Mouse (Mus musculus): ENCODE data around the gene Rbms3.

Gene Rbms3

DNA sequence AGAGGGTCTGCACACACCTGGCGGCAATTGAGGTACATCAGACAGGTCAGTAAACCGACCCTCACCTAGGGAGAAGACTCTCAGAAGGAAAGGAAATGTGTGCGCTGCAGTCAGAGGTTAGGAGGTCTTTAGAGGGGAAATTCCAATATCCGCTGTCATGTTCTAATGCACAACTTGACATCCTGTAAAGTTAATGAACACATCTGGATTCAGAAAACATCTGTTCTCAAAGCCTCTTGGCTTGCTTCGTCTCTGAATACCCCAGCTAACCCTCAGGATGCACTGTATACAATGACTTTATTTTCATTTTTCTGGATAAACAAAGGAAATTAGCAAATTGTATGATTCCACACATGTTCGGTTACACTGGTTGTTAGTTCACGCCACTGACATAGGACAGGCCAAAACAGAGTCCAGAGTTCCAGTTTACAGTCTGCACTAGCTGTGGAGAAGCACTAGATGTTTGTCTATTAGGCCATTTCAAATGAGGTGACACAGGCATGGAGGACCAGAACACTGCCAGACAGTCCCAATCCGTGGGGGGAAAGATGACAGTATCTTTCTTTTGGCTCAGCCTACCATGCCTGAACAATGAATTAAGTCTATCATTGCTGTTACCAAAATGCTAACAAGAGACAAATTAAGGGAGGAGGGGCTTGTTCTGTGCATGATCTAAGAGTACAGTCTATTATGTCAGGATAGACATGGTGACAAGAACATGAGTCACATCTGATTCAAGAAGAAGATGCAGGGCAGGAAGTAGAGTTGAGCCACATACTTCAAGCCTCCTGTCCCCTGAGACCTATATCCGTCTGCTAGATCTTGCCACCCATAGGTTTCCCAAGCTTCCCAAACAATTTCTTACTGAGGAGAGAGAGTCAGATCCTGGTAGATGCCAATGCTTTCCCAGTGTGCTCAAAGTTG lies 538.2 kb downstream of the Rbms3 start:
- no peak for DNase-seq

DNA sequence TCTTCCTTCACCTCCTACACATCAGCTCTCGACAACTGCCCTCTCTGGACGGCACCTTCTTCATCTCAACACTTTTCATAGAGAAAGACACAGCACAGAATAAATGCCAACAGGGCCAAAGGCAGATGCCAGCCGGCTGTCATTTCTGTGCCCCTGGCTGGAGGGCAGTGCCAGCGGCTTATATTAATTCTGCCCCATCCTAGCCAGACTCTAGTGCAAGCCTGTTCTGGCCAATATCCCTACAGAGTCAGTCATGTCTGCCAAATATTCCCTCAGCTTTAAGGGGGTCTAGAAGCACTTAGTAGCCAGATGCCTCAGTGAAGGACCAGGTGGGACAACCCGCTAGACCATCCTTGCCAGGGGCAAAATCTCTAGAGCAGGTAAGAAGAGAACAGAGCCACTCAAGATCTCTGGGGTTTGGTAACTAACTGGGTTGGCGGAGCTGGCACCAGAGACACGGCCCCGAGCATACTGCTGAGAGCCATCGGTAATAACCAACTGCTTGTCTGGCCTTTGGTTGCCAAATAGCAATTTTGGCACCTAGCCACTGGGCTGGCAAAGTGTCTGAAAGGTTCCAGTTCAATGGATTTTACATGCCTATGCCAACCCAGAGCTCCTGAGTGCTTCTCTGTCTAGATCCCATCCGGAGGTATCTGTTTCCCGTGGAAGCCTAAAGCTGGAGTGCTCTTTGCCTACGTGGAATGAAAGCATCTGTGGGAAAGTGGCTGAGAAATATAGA lies 540.1 kb downstream of the Rbms3 start:
- peak; percentile 28 for DNase-seq

DNA sequence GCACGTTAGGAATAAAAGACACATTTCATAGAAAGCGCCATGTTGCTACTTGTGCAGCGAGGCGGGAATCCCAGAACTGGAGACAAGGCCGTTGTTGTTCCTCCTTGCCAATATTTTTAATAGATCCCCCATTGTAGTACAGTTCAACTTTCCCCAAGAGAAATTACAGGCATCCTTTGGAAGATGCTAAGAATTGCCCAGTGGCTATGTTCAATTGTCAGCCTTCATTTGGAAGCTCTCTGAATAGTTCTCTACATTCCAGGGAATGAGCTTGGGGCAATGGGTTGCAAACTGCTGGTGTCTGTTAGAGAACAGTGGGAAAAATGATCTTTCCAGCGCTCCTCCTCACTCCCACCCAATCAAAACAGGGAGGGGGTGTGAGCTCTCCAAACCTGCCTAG lies 541.4 kb downstream of the Rbms3 start:
- DNase-seq, result no peak

DNA sequence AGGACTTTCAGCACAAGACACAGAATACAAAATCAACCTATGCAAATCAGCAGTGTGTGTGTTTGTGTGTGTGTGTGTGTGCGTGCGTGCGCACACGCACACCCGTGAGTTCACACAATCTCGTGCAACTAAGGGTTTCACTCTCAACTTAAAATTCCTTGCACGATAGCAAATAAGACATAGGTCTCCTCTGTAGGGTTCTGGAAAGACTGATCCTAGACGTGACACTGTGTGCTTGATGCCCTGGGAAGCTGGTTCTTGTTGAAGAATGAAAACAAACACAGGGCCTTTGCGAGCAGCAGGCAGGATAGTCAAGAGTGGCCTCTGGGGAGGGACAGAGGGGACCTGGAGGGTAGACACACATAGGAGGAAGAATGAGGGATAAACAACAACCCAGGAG lies 544.0 kb downstream of the Rbms3 start:
- no peak for DNase-seq

DNA sequence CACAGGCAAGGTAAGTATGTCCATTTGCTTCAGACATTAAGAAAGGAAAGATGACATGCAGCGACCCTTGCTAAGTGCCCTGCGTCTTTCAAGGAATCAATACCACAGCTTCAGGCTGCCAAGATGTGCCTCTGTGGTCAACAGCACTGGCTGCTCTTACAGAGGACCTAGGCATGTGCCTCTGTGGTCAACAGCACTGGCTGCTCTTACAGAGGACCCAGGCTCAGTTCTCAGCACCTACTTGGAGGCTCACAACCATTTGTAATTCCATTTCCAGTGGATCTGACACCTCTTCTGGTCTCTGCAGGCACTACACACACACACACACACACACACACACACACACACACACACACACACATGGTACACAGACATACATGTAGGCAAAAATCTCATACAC lies 545.2 kb downstream of the Rbms3 start:
- DNase-seq, result no peak

DNA sequence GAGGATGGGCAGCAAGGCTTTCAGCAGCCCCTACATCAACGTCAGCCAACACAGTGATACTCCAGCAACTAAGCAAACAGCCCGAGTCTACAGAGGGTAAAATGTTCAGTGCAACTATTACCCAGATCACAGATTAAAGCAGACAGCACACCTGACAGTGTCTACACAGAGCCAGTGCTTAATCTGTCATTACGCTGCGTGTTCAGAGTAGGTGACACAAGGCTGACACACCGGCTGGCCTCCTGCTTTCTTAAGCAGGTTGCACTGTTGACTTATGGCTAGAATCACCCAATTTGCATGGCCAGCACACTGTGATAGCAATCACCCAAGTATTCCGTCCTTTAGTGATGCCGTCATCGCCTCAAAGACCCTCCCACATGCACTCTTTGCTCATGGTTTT lies 550.2 kb downstream of the Rbms3 start:
- no peak for DNase-seq

DNA sequence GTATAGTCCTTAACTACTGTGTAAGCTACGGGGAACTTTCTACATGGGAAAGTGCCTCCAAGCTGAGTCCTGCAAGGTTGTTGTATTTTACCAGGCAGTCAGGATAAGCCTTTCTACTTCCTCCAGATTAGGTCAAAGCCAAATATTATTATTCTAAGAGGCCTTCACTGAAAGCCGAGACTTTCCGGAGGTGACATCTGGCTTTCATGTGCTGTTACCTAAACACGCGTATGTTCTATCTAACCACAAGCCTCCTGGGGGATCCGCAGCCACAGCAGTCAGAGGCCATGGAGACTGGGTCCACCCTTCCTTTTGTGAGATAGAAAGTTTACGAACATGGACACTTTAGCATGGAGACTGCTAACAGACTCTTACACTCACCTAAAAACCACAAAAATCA lies 552.2 kb downstream of the Rbms3 start:
- no peak for DNase-seq

DNA sequence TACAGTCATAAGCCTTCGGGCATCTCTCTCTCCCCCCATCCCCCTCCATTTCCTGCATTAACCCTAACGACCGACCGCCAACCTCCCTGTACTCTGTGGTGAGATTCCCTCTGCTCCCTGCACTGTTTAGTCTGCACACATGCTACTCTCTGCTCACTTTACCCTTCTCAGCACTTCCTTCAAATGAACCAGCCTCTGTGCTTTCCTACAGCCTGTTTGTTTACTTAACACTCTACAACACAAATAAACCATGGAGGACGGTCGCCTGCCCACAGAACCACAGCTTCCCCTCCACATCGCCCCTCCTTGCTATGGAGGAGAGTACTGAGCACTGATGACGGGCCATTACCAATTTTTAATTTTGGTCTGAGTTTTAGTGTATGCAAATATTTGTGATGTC lies 552.9 kb downstream of the Rbms3 start:
- peak; percentile 21 for DNase-seq

DNA sequence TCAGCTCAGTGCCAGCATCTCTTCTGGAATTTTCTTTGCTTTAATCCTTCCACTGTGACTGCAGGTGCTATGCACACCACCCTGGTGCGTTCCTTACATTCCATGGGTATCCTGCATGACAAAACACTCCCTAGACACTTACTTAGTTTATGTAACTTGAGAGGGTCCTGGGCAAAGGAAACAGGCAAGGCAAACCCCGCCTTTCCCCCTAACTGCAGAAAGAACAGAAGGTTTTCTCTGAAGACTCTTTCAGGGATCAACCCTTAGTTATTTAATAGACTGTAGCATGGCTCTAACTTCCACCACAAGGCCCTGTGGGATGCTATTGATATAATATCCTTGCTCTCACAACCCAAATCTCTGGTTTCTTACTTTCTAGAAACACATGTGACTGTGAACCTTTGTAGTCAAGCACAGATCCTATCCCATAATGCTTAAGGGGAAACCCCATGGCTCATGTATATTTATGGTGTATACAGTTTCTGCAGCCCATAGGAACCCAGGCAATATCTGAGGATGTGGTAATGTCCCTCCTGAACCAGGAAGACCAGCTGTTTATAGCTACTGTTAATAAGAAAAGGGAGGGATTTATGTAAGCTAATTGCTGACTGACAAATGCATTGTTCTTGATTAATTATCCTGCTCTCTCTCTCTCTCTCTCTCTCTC lies 557.1 kb downstream of the Rbms3 start:
- DNase-seq, result peak; percentile 58

DNA sequence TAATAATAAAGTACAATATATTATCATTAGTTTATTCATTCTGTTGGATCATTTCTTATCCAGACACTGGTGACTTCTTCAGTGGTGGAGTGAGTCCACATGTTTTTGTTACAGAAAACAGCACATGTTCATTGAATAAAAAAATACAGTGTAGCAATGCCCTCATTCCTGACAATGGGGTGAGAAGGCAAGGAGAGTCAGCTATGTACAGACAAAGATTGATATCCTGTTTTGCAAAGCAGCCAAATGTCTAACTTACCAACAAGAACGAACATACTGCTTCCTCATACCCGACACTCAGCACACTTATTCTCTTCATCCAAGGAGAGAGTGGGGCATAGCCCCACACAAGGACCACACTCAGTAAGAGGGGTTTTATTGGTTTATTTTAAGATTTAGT lies 559.1 kb downstream of the Rbms3 start:
- no peak for DNase-seq

DNA sequence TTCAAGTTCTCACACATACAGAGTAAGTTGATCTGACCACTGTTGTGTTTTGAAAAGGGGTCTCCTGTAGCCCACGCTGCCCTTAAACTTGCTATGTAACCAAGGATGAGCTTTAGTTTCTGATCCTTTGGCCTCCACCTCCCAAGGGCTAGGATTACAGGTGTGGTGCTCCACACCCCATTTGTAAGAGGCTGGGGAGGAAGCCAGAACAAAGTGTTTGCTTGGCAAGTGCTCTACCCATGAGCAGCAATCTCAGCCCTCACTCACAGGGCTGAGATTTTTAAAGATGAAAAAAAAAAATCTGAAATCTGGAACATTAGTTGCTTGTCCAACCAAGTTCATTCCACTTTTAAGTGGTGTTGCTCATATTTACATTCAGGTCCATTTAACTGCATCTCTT lies 560.5 kb downstream of the Rbms3 start:
- DNase-seq, result peak; percentile 82

DNA sequence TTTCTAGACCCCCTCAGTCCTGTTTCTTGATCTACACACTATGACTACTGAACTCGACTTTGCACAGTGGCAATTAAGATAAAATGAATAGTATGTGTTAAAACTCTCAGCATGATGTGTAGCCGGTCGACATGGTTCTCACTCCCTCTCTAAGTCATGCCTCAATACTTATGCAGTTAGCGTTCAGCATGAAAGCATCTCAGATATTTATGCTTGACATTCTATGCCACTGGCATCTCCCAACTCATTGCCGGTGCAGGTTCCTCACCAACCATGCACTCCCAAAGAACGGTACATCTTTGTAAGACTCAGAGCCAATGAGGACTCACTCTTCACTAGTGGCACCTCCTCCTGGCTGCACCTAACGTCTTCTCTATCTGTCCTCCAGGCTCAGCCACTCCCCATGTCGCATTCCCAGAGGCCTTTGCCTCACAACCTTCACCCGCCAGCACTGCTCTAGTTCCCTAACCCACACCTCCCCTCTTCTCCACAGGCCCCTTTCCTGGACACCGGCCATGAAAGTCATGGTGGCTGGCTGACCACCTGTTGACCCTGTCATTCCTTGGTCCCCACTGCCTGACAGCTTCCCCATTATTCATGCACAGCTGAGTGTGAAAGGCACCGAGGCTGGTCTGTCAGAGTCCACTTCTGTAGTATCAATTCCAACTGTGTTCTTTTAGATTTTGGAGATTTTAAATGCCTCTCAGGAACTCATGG lies 561.9 kb downstream of the Rbms3 start:
- peak; percentile 17 for DNase-seq

DNA sequence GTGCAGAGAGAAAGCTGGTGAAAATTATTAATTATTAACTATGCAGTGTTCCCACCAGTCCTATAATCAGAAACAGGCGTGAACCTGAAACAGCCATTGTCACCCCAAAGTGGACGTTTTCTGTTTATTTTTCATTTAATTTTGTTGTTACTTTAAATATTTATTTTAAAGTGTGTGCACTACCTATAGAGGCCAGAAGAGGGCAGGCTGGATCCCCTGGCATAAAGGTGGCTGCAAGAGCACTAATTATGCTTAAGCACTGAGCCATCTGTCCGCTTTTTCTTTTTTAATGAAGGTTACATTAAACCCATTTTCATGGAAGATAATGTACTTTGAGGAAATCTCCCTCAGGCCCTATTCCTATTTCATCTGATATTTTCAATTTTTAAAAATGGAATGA lies 563.2 kb downstream of the Rbms3 start:
- no peak for DNase-seq

DNA sequence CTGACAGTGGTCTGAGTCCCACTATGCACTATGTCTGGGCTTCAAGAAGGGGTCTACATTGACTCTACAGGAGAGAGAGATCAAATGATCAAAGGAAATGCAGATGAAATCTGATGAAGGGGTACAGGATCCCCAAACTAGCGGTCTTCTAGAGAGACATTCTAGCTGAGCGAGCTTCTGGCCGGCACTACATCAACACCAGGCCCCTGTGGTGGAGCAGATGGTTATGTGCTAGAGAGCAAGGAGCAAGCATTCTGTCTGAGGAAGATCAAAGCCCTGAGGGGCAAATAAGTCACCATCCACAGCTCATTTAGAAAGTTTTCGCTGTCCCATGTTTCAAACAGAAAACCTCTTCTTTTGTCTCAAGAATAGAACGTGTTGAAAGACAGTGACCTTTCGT lies 564.1 kb downstream of the Rbms3 start:
- no peak for DNase-seq

DNA sequence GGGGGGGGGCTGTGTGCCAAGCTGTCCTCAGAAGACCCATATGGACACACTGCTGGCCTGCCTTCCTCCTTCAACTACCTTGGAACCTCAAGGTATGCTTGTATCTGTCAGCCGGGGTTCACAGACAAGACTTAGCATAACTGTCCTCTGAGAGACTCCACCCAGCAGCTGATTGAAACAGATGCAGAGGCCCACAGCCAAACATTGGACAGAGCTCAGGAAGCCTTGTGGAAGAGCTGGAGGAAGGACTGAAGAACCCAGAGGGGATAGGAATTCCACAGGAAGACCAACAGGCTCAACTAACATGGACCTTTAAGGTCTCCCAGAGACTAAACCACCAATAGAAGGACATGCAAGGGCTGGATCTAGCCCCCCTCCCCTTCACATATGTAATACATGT lies 570.1 kb downstream of the Rbms3 start:
- peak; percentile 19 for DNase-seq

DNA sequence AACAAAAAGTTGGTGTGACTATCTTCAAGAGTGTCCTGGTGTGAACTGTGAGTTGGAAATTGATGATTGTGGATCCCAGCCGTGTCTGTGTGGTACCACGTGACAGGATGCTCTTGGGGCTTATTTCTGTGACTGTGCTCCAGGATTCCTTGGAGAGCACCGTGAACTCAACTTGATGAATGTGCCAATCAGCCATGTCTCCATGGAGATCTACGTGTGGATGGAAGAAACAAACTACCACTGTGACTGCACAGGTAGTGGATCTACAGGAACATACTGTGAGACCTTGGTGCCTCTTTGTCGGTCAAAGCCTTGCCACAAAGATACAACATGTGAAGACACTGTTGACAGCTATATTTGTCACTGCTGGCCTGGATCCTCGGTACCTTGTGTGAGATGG lies 570.6 kb downstream of the Rbms3 start:
- DNase-seq, result no peak

DNA sequence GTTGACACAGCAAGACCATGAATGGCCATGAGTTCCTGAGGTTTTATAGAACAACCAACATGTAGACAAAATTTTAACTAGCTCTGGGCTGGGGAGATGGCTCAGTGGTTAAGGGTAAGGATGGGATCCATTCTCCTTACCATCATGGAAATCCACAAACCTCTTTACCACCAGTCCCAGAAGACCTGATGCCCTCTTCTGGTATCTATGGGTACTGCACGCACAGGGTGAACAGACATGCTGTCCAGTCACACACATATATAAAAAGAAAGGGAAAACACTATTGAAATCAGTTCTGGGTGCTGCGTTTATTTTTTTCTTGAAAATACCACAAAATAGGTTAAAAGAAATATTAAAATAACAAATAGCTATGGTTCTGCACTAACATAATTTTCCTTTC lies 577.8 kb downstream of the Rbms3 start:
- DNase-seq, result no peak

DNA sequence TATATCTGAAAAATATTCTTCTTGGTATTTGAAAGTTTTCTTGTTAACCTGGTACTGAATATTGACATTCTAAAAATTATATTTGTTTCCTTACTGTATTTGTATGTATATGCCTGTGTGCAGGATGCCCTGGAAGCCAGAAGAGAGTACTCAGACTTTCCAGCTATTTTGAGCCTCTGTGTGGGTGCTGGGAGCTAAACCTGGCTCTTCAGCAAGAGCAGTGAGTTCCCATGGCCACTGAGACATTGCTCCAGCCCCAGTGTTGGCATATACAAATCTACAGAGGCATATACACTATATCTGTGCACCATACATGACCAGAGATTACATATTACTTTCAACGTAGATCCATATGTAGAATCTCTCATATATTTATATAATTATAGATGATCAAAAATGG lies 581.1 kb downstream of the Rbms3 start:
- DNase-seq, result no peak

DNA sequence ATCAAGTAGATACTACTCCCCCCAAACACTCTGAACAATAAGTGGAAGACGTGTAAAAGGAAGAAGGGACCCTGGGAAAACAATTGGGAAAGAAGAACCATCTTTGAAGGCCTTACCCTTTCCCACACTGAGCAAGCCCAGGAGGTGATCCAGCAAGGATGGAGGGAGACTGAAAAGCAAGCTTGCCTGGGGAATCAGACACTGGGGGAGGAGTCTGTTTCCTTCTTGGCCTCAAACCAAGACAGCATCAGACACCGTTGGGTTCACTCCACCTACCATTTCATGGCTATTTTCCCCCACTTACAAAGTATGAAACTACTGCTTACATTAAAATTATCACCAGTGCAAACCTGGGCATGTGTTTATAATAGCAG lies 587.7 kb downstream of the Rbms3 start:
- no peak for DNase-seq

DNA sequence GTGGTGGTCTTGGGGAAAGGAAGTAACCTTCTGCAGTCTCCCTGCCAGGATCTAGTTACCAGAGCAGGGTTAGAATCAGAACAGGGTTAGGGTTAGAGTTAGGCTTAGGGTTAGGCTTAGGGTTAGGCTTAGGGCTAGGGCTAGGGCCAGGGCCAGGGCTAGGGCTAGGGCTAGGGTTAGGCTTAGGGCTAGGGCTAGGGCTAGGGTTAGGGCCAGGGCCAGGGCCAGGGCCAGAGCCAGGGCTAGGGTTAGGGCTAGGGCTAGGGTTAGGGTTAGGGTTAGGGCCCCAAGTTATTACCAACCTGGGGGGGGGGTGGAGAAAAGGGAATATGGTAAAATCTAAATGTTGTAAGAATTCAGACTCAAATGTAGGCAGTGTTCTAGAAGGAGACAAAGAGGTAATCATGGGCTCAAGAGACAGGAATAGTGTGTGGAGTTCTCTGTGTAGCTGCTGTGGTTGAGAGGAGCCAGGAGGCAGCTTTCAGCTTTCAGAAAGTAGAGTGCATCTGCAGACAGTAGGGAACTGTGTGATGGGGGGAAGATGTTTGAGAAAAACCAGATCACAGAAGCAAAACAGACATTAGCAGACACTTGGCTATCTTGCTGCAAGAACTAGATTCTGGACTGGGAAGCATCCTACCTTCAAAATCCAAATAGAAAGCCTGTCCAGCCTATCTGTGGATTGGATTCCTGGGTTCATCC lies 588.3 kb downstream of the Rbms3 start:
- DNase-seq, result no peak

DNA sequence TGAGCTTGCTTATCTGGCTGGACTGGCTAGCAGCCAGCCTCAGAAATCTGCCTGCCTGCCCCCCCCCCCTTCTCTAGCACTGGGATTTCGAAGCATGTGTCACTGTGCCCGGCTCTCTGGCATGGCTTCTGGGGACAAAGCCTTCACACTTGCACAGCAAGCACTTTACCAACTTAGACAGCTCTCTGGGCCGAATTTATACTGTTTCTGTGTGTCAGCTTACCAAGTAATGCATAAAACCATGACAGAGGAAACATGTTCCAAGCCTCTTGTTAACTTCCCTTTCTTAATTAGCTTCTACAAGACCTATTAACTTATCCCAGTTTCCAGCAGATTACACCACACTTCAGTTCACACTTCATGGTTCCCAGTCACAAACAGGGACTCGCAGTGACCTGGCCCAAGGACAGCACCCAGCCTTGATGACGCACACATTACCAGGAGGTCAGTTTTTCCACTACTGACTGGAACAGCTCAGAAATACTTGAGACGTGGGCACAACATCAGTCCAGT lies 589.7 kb downstream of the Rbms3 start:
- DNase-seq, result peak; percentile 71

DNA sequence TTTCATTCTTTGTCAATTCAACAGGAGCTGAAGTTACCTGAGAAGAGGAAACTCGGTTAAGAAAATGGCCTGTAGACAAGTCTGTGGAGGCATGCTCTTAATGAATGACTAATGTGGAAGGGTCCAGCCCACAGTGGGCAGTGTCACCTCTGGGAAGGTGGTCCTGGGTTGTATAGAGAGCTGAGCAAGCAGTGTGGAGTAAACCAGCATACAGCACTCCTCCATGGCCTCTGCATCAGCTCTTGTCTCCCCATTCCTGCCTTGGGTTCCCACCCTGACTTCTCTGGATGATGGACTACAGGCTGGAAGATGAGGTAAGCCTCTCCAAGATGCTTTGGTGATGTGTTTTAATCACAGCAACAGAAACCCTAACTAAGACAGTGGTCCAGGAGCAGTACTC lies 597.0 kb downstream of the Rbms3 start:
- no peak for DNase-seq
